Mouse (Mus musculus): ENCODE measurements at regions not wholly inside any gene's neighbourhood (a gene's known extent, or its start where the extent isn't known, plus 50 kb on each side); places are given as distances from the start of the nearest gene placed in this dataset.

- POLR2A ChIA-PET: interaction anchor here in 2 of 4 experiments (0.6 to 0.9 kb wide), 4 partner anchors 20 to 748 kb away, joined by 3 to 5 read pairs (median 3); no protein-coding TSS in a partner anchor
- CTCF ChIA-PET: interaction anchor here in 2 of 4 experiments (0.6 to 0.7 kb wide), 2 partner anchors 152 to 859 kb away, joined by 4 read pairs; no protein-coding TSS in a partner anchor
Measured at GRCm38 (mm10) chr4:33663616-33664473, 260.5 kb upstream of the Cnr1 start.

GRCm38 (mm10) chr4:33664474-33664822, 259.9 kb upstream of the Cnr1 start:
- POLR2A ChIA-PET: no interaction called here
- CTCF ChIA-PET: no interaction called here

GRCm38 (mm10) chr4:33665250-33665873, 259.0 kb upstream of the Cnr1 start:
- ChIA-PET CTCF (interaction anchor here in 1 of 4 experiments (1.4 kb wide), 1 partner anchor 109 kb away, joined by 4 read pairs; no protein-coding TSS in a partner anchor), POLR2A (no interaction called here)

- CTCF ChIA-PET: no interaction called here
Measured at GRCm38 (mm10) chr4:33668431-33668830, 256.0 kb upstream of the Cnr1 start.

GRCm38 (mm10) chr4:33675044-33675443, 249.3 kb upstream of the Cnr1 start:
- POLR2A ChIA-PET: no interaction called here
- CTCF ChIA-PET: no interaction called here

More at GRCm38 (mm10) chr4:33668431-33668830, 256.0 kb upstream of the Cnr1 start:
- POLR2A ChIA-PET: no interaction called here

GRCm38 (mm10) chr4:33679351-33679750, 245.0 kb upstream of the Cnr1 start:
- ChIA-PET CTCF (no interaction called here), POLR2A (no interaction called here)

- POLR2A ChIA-PET: no interaction called here
- CTCF ChIA-PET: no interaction called here
Measured at GRCm38 (mm10) chr4:33686135-33686534, 238.3 kb upstream of the Cnr1 start.

- ChIA-PET POLR2A (no interaction called here), CTCF (no interaction called here)
Measured at GRCm38 (mm10) chr4:33687434-33687833, 237.0 kb upstream of the Cnr1 start.

GRCm38 (mm10) chr4:33693441-33693840, 231.0 kb upstream of the Cnr1 start:
- CTCF ChIA-PET: no interaction called here
- POLR2A ChIA-PET: interaction anchor here in 1 of 4 experiments (0.6 kb wide), 1 partner anchor 349 kb away, joined by 3 read pairs; no protein-coding TSS in a partner anchor

- POLR2A ChIA-PET: no interaction called here
- CTCF ChIA-PET: interaction anchor here in 1 of 4 experiments (1.1 kb wide), 1 partner anchor 10 kb away, joined by 3 read pairs; no protein-coding TSS in a partner anchor
Measured at GRCm38 (mm10) chr4:33696969-33697368, 227.4 kb upstream of the Cnr1 start.

- CTCF ChIA-PET: interaction anchor here in 1 of 4 experiments (1.5 kb wide), 1 partner anchor 528 kb away, joined by 4 read pairs; no protein-coding TSS in a partner anchor
- POLR2A ChIA-PET: no interaction called here
Measured at GRCm38 (mm10) chr4:33702028-33702666, 222.2 kb upstream of the Cnr1 start.

GRCm38 (mm10) chr4:33705722-33706121, 218.7 kb upstream of the Cnr1 start:
- POLR2A ChIA-PET: no interaction called here

GRCm38 (mm10) chr4:33706785-33707184, 217.6 kb upstream of the Cnr1 start:
- ChIA-PET CTCF (interaction anchor here in 3 of 4 experiments (0.6 to 1.7 kb wide), 9 partner anchors 10 to 524 kb away, joined by 3 to 5 read pairs (median 3); no protein-coding TSS in a partner anchor), POLR2A (no interaction called here)

More at GRCm38 (mm10) chr4:33705722-33706121, 218.7 kb upstream of the Cnr1 start:
- CTCF ChIA-PET: interaction anchor here in 1 of 4 experiments (1.7 kb wide), 1 partner anchor 148 kb away, joined by 5 read pairs; no protein-coding TSS in a partner anchor

- POLR2A ChIA-PET: interaction anchor here in 1 of 4 experiments (0.7 to 0.8 kb wide), 2 partner anchors 7 to 181 kb away, joined by 4 to 7 read pairs; no protein-coding TSS in a partner anchor
- CTCF ChIA-PET: interaction anchor here in 2 of 4 experiments (0.6 to 0.7 kb wide), 2 partner anchors 166 to 921 kb away, joined by 4 to 6 read pairs; no protein-coding TSS in a partner anchor
Measured at GRCm38 (mm10) chr4:33716475-33717117, 207.8 kb upstream of the Cnr1 start.

- POLR2A ChIA-PET: no interaction called here
- CTCF ChIA-PET: no interaction called here
Measured at GRCm38 (mm10) chr4:33720972-33721371, 203.4 kb upstream of the Cnr1 start.

- POLR2A ChIA-PET: no interaction called here
- CTCF ChIA-PET: no interaction called here
Measured at GRCm38 (mm10) chr4:33721971-33722370, 202.4 kb upstream of the Cnr1 start.

- CTCF ChIA-PET: no interaction called here
- POLR2A ChIA-PET: no interaction called here
Measured at GRCm38 (mm10) chr4:33731837-33732236, 192.6 kb upstream of the Cnr1 start.

GRCm38 (mm10) chr4:33734923-33735322, 189.5 kb upstream of the Cnr1 start:
- POLR2A ChIA-PET: no interaction called here
- CTCF ChIA-PET: no interaction called here

- POLR2A ChIA-PET: no interaction called here
Measured at GRCm38 (mm10) chr4:33735442-33735966, 188.9 kb upstream of the Cnr1 start.

More at GRCm38 (mm10) chr4:33735442-33735966, 188.9 kb upstream of the Cnr1 start:
- CTCF ChIA-PET: interaction anchor here in 1 of 4 experiments (0.6 kb wide), 1 partner anchor 223 kb away, joined by 3 read pairs; no protein-coding TSS in a partner anchor

Data from embryonic stem cell, embryonic (primary cell).